Mouse (Mus musculus) ES-E14 (cell line): ENCODE data around the gene Repin1. TPM values are rescaled to one million over a fixed set of nuclear protein-coding genes. Genes with fewer than 3 reads are reported as not detected.
"Not testable (repeated sequence)": the region's sequence is repeated elsewhere in the genome, so short reads cannot be mapped to it uniquely, and the experiment has no call there.

Experiments
- DNase-seq: peaks from one replicate; pipeline ENCODE4 v3.0.0-alpha.2; 2013; ENCODE audit warnings: low read depth, low spot score
- H3K27ac ChIP-seq: 2 replicates; pipeline ENCODE4 v1.5.1; 2012; ENCODE audit warnings: low read depth, mild to moderate bottlenecking, low read length, moderate library complexity, mixed read lengths; ENCODE audit not compliant: poor library complexity, insufficient read depth, severe bottlenecking
- H3K36me3 ChIP-seq: 2 replicates; pipeline ENCODE4 v1.6.1; 2012; ENCODE audit warnings: mild to moderate bottlenecking, low read length, moderate library complexity, mixed read lengths; ENCODE audit not compliant: control insufficient read depth, poor library complexity, insufficient read depth, severe bottlenecking
- H3K4me1 ChIP-seq, 2 experiments: fragments of 150-350 bp in 1 of 2; sonication (generic) in 1 of 2; 2 replicates each; pipeline ENCODE4 v1.6.1; 2012; ENCODE audit warnings: low read length in 2 of 2, mild to moderate bottlenecking in 1 of 2, mixed read lengths in 1 of 2; ENCODE audit not compliant: control insufficient read depth in 2 of 2, insufficient read depth in 2 of 2, poor library complexity in 1 of 2
- H3K4me3 ChIP-seq, 2 experiments: fragments of 150-350 bp in 1 of 2; sonication (generic) in 1 of 2; 2 replicates each; pipeline ENCODE4 v1.5.1; 2012; ENCODE audit warnings: low read length in 2 of 2, low read depth in 1 of 2, mild to moderate bottlenecking in 1 of 2, mixed read lengths in 1 of 2; ENCODE audit not compliant: insufficient read depth in 1 of 2, poor library complexity in 1 of 2, severe bottlenecking in 1 of 2
- H3K9ac ChIP-seq: 2 replicates; pipeline ENCODE4 v1.6.1; 2012; ENCODE audit warnings: low read depth, mild to moderate bottlenecking, low read length, mixed read lengths; ENCODE audit not compliant: poor library complexity, insufficient read depth, severe bottlenecking
- H3K9me3 ChIP-seq: fragments of 150-350 bp; sonication (generic); 2 replicates; pipeline ENCODE4 v1.6.1; 2012; ENCODE audit warnings: low read depth, mild to moderate bottlenecking, low read length; ENCODE audit not compliant: control insufficient read depth, insufficient read depth
- CHD2 ChIP-seq: IDR thresholded peaks from 2 replicates; pipeline ENCODE4 v1.6.1; 2014; ENCODE audit warnings: mild to moderate bottlenecking, low read depth, low read length, inconsistent platforms
- HCFC1 ChIP-seq: IDR thresholded peaks from 2 replicates; pipeline ENCODE4 v1.6.1; 2012; ENCODE audit warnings: low read length, inconsistent platforms, borderline replicate concordance; ENCODE audit not compliant: insufficient read depth
- MAFK ChIP-seq: IDR thresholded peaks from 2 replicates; pipeline ENCODE4 v1.6.1; 2014; ENCODE audit warnings: mild to moderate bottlenecking, low read depth, low read length, inconsistent platforms; ENCODE audit not compliant: insufficient read depth
- ZC3H11A ChIP-seq: IDR thresholded peaks from 2 replicates; pipeline ENCODE4 v1.6.1; 2012; ENCODE audit warnings: low read depth, mild to moderate bottlenecking, inconsistent platforms, low read length, borderline replicate concordance
- ZNF384 ChIP-seq: IDR thresholded peaks from 2 replicates; pipeline ENCODE4 v1.6.1; 2012; ENCODE audit warnings: low read depth, low read length, inconsistent platforms
- in situ Hi-C, 2 experiments: fragments of 600-800 bp; cut with MboI; formaldehyde crosslinking; loops; one replicate each; pipeline ENCODE4 v1.15.1; 2025; ENCODE audit warnings: low sequenced_read_pairs in 2 of 2, inconsistent platforms in 1 of 2; ENCODE audit not compliant: unreplicated experiment in 2 of 2
- total RNA-seq: library from RNA; depleted of rRNA; stranded (reverse); fragments of 300-350 nt; gene quantifications from 2 replicates; pipeline ENCODE4 v1.2.3, GENCODE M21; 2012

Repin1 gene
- total RNA-seq, 1 experiment: 17.4 TPM

- TF ChIP-seq CHD2: no peak
- TF ChIP-seq MAFK: no peak
- no peak for TF ChIP-seq HCFC1
- TF ChIP-seq ZNF384: no peak
- TF ChIP-seq ZC3H11A: no peak
- in situ Hi-C loops: no loop called here
- H3K4me1 ChIP-seq: peaks cover 0 to 7% of the 10 kb centered on the region in 2 experiments; a peak in 1 of 4 replicates
- peaks cover 4% of the 10 kb centered on the region; the same call in 1 of the 2 replicates for H3K36me3 ChIP-seq
- DNase-seq: no peak
- H3K9me3 ChIP-seq: no peaks in the 10 kb centered on the region
- no peak overlapping the region for H3K27ac ChIP-seq
- H3K4me3 ChIP-seq: no peak overlapping the region
- no peak overlapping the region for H3K9ac ChIP-seq
These were observed 21.1 kb downstream of the Repin1 start for GRCm38 (mm10) chr6:48614756-48615155.

- in situ Hi-C loops: no loop called here
- peaks cover 0 to 11% of the 10 kb centered on the region in 2 experiments; a peak in 1 of 4 replicates for H3K4me1 ChIP-seq
- DNase-seq: no peak
- H3K9ac ChIP-seq: peak overlapping the region; percentile 53
- H3K9me3 ChIP-seq: no peaks in the 10 kb centered on the region
- peak overlapping the region; percentile 69 to 71 for H3K4me3 ChIP-seq
- peaks cover 7% of the 10 kb centered on the region; the same call in 1 of the 2 replicates for H3K36me3 ChIP-seq
- TF ChIP-seq ZNF384: no peak
- TF ChIP-seq MAFK: no peak
- no peak for TF ChIP-seq HCFC1
- no peak for TF ChIP-seq CHD2
- TF ChIP-seq ZC3H11A: no peak
- H3K27ac ChIP-seq: no peak overlapping the region
These were observed 26.3 kb downstream of the Repin1 start for GRCm38 (mm10) chr6:48620031-48620430.

DNA sequence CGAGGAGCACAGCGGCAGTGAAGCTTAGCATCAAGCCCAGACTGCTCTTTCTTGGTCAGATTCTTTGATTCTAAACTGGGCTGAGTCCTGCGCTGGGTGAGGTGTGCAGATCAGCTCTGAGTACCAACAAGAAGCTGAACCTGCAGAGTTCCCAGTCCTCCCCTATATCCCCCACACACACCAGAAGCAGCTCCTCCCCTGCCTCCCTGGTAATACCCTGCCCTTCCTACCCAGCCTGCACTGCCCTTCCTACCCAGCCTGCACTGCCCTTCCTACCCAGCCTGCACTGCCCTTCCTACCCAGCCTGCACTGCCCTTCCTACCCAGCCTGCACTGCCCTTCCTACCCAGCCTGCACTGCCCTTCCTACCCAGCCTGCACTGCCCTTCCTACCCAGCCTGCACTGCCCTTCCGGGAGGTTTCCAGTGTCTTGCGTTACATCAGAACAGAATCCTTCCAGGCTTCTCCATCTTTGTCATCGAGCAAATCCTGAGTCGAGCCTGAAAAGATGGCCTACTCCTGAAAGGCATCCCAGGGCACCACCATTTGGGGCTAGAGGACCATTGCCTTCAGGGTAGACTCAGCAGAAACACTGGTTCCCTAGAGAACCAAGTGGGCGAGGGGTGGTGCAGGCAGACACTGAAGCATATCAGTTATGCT is 28.6 kb downstream of the Repin1 start:
- H3K27ac ChIP-seq, H3K36me3 ChIP-seq, DNase-seq, H3K9me3 ChIP-seq, in situ Hi-C loops: not testable (repeated sequence)
- Histone ChIP-seq H3K9ac (peak overlapping the region; percentile 63), H3K4me1 (peaks cover 0 to 11% of the 10 kb centered on the region in 2 experiments; a peak in 1 of 4 replicates), H3K4me3 (peak overlapping the region; percentile 37 to 93)

DNA sequence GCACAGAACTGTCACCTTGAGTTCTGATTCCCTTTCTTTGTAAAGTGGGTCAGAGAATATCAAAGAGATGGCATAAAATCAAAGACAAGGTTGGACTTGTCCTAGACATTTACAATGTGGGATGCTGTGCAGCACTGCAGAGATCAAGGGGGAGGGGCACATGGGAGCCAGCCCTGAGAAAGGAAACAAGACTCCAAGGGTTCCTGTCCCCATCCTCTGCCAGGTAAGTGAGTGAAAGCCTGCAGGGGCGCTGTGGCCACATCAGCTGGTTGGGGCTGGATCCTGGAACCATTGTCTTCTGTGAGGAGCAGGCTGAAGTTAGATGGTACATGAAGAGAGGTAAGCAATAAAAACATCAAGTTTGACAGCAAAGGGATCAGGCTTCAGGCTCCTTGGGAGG is 29.8 kb downstream of the Repin1 start:
- peaks cover 7% of the 10 kb centered on the region; the same call in 1 of the 2 replicates for H3K36me3 ChIP-seq
- in situ Hi-C loops: no loop called here

More for the DNA sequence above, 29.8 kb downstream of the Repin1 start:
- no peak overlapping the region for H3K4me3 ChIP-seq
- no peak overlapping the region for H3K27ac ChIP-seq
- TF ChIP-seq MAFK (no peak), CHD2 (no peak), ZC3H11A (no peak), HCFC1 (no peak), ZNF384 (no peak)
- no peak for DNase-seq
- H3K9ac ChIP-seq: no peak overlapping the region
- H3K9me3 ChIP-seq: no peaks in the 10 kb centered on the region
- peaks cover 0 to 11% of the 10 kb centered on the region in 2 experiments; a peak in 1 of 4 replicates for H3K4me1 ChIP-seq
